Mouse (Mus musculus) G1E-ER4 (cell line): ENCODE results near the gene Gm20696. TPM values are rescaled to one million over a fixed set of nuclear protein-coding genes. Genes with fewer than 3 reads are reported as not detected.

Experiments
- GATA1 ChIP-seq: IDR thresholded peaks from one replicate; pipeline ENCODE4 v1.8.0; 2012; ENCODE audit warnings: low read length, inconsistent platforms
- polyA plus RNA-seq: library from polyadenylated mRNA; stranded (reverse); fragments of >175 nt; gene quantifications from 2 replicates; pipeline ENCODE4 v1.2.3, GENCODE M21; 2012

The Gm20696 gene
- polyA plus RNA-seq, result not detected in 2 replicates

- no peak for TF ChIP-seq GATA1
Observed at GRCm38 (mm10) chr6:99666318-99667171, at the start of gene Gm20696, which contains the start of gene Eif4e3. Gene Gm20696 (minus strand): TSS chr6:99666797. Gene Eif4e3 (minus strand): TSS chr6:99666771.

DNA sequence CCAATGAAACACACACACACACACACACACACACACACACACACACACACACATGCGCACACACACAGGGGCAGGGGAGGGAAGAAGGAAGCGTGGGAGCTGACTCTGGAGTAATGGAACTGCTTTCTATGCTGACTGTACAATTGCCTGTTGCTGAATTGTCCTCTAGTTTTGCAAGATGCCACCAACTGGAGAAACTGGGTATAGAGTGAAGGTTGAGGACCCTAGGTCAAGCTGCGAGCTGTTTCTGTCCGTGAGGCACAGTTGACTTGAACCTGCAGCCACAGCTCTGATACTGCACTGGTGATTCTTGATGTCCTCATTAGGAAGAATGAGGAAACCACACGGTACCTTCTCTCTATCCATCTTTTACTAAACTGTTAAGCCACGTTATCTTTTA is 49.3 kb upstream of the Gm20696 start:
- TF ChIP-seq GATA1, result no peak

DNA sequence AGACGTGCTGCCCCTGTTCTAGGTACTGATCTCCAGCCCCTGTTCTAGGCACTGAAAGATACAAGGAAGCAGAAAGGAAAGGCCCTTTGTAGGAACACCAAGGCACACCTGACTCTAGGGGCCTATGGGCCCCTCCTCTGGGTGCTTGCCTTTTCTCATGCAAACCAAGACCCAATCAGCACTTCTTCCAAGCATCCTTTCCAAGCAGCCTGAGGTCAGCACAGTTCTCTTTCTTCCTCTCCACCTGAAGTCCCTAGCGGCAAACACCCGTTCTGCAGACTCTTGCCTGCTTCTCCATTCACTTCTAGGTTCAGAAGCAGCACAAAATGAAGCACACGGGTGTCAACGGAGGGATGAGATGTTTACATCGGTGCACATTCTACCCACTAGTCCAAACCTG is 48.6 kb upstream of the Gm20696 start:
- no peak for TF ChIP-seq GATA1

DNA sequence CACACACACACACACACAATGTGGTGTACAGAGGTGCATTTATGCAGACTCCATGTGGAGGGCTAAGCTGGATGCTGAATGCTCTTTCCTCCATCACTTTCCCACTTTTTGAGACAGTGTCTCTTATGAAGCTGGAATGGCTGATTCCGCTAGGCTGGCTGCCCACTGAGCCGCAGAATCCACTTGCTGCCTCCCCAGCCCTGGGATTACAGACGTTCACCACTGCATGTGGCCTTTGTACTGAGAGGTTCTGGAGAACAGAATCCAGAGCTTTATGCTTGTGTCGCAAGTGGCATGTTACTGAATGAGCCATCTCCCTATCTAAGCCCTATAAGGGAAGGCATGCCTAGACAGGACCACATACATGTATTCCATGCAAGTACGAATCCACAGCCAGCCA is 46.7 kb upstream of the Gm20696 start:
- no peak for TF ChIP-seq GATA1

DNA sequence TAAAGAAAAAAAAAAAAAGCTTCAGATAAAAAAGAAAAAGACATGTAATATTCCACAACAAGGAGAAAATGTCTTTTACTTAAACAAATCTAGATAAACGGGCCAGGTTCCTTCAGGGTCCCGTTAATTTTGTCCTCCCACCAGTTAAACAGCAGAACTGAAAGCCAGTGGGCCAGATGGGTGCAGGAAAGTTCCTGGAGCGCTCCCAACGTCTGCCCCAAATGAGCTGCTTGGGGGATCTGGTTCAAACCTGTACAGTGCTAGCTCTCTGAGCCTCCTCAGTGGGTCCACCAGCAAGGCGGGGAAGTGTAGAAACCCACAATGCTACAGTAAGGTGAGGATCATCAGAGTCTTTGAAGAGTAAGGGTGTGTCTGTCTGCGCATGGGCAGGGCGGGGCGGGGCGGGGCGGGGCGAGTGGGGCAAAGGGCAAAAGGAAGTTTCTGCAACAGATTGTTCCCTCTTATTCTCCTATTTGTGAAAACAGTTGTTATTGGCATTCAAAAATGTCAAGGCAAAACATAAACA is 45.0 kb upstream of the Gm20696 start:
- TF ChIP-seq GATA1, result no peak

DNA sequence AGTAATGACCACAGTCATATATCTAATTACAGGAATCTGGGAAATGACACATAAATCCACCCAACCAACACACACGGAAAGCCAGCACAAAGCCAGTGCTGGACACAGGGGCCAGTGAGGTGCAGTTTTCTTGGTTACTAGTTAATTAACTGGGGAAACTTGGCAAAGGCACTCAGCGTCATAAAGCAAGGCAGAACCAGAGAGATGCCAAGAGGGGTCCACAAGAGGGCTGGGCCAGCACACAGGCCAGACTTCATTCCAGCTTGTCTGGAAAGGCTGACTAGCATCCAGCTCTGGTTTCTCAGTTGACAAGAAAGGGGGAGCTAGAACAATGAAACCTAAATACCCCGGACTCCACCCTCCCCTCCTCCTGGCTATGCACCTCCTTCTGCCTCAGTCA is 33.9 kb upstream of the Gm20696 start:
- no peak for TF ChIP-seq GATA1

GRCm38 (mm10) chr6:99692916-99693841 is 26.6 kb upstream of the Gm20696 start:
- TF ChIP-seq GATA1, result no peak

GRCm38 (mm10) chr6:99692206-99692915 is 25.8 kb upstream of the Gm20696 start, which contains the start of gene Gpr27:
Gene Gpr27 (plus strand): TSS chr6:99692679.
- no peak for TF ChIP-seq GATA1

GRCm38 (mm10) chr6:99691666-99692205 is 25.1 kb upstream of the Gm20696 start:
- TF ChIP-seq GATA1, result no peak

- TF ChIP-seq GATA1, result no peak
Observed at GRCm38 (mm10) chr6:99688513-99688912, 21.9 kb upstream of the Gm20696 start.

DNA sequence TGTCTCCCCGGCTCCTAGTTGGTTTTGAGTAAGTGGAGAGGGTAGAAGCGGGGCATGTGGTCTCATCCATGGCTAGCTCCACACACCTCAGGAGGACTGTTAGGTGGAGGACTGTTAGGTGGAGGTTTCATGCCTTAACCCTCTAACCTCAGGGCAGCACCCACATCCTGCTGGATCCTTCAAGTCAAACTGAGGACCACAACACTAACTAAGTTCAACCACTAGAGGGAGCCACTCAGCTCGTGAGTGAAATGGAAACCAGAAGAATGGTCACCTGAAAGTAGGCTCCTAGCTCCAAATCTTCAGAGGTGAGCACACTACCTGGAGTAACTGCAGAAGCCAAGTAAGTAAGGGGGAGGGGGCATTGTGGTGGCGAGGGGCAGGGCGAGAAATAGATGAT is 18.3 kb upstream of the Gm20696 start:
- no peak for TF ChIP-seq GATA1

GRCm38 (mm10) chr6:99683974-99684373 is 17.4 kb upstream of the Gm20696 start:
- TF ChIP-seq GATA1, result no peak

DNA sequence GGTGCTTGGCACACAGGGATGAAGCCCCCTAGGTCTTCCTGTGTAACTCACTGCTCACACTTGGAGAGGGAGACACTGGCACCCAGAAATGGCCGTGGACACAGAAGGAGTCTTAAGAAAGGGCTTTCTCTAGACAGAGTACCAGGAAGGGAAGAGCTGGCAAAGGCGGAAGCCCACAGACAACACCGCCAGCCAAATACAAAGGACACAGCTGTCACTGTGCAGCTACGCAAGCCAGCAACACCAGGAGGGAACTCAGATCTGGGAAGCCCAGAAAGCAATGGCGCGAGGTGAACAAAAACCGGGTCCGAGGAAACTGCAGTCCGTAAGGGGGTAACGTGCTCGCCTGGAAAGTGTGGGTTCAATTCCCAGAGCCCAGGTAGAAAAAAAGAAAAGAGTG is 11.5 kb upstream of the Gm20696 start:
- no peak for TF ChIP-seq GATA1

DNA sequence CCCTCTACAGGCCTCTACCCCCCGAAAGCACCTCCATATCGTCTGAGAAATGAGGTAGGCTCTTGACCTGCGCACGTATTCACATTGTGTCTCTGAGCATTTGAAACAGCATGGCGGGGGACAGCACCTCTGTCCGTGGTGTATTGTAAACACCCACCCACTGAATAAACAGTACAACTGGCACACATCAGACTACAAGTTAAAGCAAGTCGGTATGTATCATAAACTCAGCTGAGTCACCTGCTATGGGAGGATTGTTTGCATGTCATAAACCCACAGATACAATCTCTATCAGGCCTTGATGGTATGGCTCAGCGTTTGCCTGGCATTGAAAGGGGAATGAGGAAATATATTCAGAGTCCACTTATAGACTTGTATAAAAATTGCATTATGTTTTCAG is 10.7 kb upstream of the Gm20696 start:
- TF ChIP-seq GATA1, result no peak

- no peak for TF ChIP-seq GATA1
Observed at GRCm38 (mm10) chr6:99674482-99674881, 7.9 kb upstream of the Gm20696 start.
